Mouse (Mus musculus) sigmoid colon, adult 10 weeks (tissue): ENCODE data around the gene Dgkh. TPM values are rescaled to one million over a fixed set of nuclear protein-coding genes. Genes with fewer than 3 reads are reported as not detected.

Experiments used
- polyA plus RNA-seq: library from polyadenylated mRNA; stranded (reverse); fragments of 350-450 nt; fragmentation: Illumina TruSeq; extraction: RNeasy Lipid Tissue Mini Kit (QIAGEN cat#74804); gene quantifications from one replicate; pipeline ENCODE4 v1.2.3, GENCODE M21; 2014; ENCODE audit warnings: low read depth, low replicate concordance

Gene Dgkh
- 59.2 TPM for polyA plus RNA-seq

DNA sequence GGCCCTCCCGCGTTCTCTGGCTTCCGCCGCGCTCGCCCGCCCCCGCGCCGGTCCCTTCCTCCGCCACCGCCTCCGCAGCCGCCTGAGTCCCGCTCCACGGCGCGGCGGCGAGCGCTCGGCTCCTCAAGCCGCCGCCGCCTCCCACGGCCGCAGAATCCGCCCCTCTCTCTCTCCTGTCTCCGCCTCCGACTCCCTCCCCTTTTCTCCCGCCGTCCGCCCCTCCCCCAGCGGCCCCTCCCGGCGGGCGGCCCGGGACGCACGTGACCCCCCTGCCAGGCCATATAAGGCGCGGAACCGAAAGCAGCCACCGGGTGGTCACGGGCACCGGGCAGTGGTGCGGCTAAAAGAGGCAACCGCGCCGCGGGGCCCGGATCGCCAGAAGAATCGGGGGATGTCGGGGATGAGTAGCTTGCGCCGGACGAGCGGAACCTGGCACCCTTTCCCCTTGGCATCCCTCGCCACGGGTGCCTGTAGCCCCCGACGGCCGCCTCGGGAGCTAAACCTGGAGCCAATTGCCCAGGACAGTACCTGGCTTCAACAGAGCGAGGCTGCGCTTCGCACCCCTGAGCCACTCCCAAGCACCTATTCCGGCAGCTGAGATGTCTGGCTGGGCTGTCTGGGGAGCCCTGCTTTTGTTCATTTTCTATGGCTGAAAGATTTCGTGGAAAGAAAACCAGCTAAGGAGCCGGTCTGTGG, at the start of gene Dgkh:
TSS of gene Dgkh (minus strand) at position 160 of the 696 bp plus-strand sequence.

DNA sequence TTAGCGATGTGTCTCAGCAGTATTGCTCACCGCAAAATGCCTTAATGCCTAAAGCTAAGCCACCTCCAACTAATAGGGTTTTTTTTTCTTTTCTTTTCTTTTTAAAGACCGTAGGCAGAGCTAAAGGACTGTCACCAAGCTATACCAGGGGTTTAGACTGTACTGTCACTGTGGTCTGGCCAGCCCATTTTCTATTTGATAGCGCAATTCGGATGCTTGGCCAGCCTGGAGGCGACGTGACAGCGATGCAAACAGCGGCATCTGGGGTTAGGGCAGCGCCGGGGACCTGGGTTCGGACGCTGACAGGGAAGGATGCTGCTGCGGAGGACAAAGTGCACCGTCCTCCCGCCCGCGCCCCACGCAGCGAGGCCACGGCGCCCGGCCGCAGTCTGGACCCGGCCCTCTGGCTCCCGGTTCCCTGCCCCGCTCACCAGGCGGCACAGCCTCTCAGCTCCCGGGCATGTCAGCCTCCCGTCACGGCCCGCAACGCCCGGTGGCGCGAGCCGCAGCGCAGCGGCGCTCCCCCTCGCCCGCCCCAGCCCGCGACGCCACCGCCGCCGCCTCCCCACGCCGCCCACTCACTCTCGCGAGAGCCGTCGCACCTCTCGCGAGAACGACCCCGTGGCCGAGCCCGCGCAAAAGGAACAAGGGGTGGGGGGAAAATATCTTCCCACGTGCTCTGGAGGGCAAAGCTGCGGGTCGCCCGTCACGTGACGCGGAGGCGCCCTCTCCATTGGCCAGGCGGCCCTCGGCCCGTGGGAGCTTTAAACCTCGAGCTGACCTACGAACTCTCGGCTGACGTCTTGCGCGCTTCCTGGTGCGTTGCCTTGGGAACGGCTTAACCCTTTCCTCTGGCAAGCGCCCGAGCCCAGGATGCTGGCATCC, 196.1 kb downstream of the Dgkh start, which contains the start of gene Akap11:
TSS of gene Akap11 (minus strand) at position 528 of the 885 bp plus-strand sequence.

Other genes starting within 250 kb of the Dgkh start
- gene Akap11, start 196.0 kb downstream of the Dgkh start, polyA plus RNA-seq: 61.4 TPM
- 62.2 TPM for gene Vwa8, start 116.3 kb upstream of the Dgkh start, polyA plus RNA-seq